Mouse (Mus musculus): ENCODE measurements around the gene Txndc17.

DNA sequence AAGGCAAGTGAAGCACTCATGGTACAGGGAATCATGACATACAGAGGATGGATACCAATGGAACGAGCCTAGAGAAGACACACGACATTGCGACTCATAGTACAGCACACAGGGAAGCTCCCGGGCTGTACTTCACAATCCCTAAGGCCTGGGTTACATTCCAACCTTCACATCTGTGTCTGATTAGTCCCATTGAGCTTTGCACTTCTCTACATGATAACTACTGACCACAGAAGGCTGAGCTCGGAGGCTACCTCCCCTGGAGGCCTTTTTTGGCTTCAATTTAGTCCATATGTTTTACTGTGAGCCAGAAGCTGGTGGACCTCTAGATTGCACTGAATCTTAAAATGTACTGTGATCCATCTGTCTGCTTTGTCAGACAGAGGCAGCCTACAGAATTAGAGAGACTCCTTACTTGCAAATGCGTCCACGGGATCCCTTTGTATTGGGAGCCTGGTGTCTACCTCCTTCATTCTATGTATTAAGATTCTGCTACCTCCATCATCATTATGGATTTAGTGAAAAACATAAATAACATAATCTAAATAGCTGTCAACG lies 37.9 kb downstream of the Txndc17 start:
- TF ChIP-seq CTCF (IDR thresholded peaks at IDR 0.05; ENCODE audit: low read depth, low read length) (no peak), POLR2A (IDR thresholded peaks at IDR 0.05; ENCODE audit: insufficient read depth, low read length) (no peak), EP300 (IDR thresholded peaks at IDR 0.05; ENCODE audit: insufficient read depth, low read depth, low read length) (no peak)
